Mouse (Mus musculus): ENCODE measurements around the gene Cpt1c. TPM values are rescaled to one million over a fixed set of nuclear protein-coding genes. Genes with fewer than 3 reads are reported as not detected.
A peak's percentile ranks its signal among the peaks of the same experiment; 100 is the strongest.

The Cpt1c gene
- total RNA-seq, 1 experiment from 2014 or later, result 0.20 TPM

- ATAC-seq (replicated peaks in 1 of 2; ENCODE audit: insufficient read depth in 1 of 2, low FRiP score in 2 of 2, low TSS enrichment in 1 of 2, low read depth in 1 of 2, poor library complexity in 2 of 2, severe bottlenecking in 2 of 2), result no peak
Observed at GRCm38 (mm10) chr7:44981539-44981938, 6.9 kb upstream of the Cpt1c start.

GRCm38 (mm10) chr7:44978300-44978699 lies 3.6 kb upstream of the Cpt1c start:
- no peak for ATAC-seq (replicated peaks in 1 of 2; ENCODE audit: insufficient read depth in 1 of 2, low FRiP score in 2 of 2, low TSS enrichment in 1 of 2, low read depth in 1 of 2, poor library complexity in 2 of 2, severe bottlenecking in 2 of 2)

GRCm38 (mm10) chr7:44975117-44975419 lies 417 bp upstream of the Cpt1c start:
- no peak for ATAC-seq (replicated peaks in 1 of 2; ENCODE audit: insufficient read depth in 1 of 2, low FRiP score in 2 of 2, low TSS enrichment in 1 of 2, low read depth in 1 of 2, poor library complexity in 2 of 2, severe bottlenecking in 2 of 2)

GRCm38 (mm10) chr7:44973415-44974130 lies 1.1 kb downstream of the Cpt1c start:
- ATAC-seq (replicated peaks in 1 of 2; ENCODE audit: insufficient read depth in 1 of 2, low FRiP score in 2 of 2, low TSS enrichment in 1 of 2, low read depth in 1 of 2, poor library complexity in 2 of 2, severe bottlenecking in 2 of 2), result no peak

- ATAC-seq (replicated peaks in 1 of 2; ENCODE audit: insufficient read depth in 1 of 2, low FRiP score in 2 of 2, low TSS enrichment in 1 of 2, low read depth in 1 of 2, poor library complexity in 2 of 2, severe bottlenecking in 2 of 2), result no peak
Observed at GRCm38 (mm10) chr7:44971142-44971541, 3.5 kb downstream of the Cpt1c start.

GRCm38 (mm10) chr7:44970231-44970691 lies 4.4 kb downstream of the Cpt1c start:
- ATAC-seq (replicated peaks in 1 of 2; ENCODE audit: insufficient read depth in 1 of 2, low FRiP score in 2 of 2, low TSS enrichment in 1 of 2, low read depth in 1 of 2, poor library complexity in 2 of 2, severe bottlenecking in 2 of 2), result peak; percentile 84 to 86

- ATAC-seq (replicated peaks in 1 of 2; ENCODE audit: insufficient read depth in 1 of 2, low FRiP score in 2 of 2, low TSS enrichment in 1 of 2, low read depth in 1 of 2, poor library complexity in 2 of 2, severe bottlenecking in 2 of 2), result no peak
Observed at GRCm38 (mm10) chr7:44966638-44967037, 8.0 kb downstream of the Cpt1c start.

- no peak for ATAC-seq (replicated peaks in 1 of 2; ENCODE audit: insufficient read depth in 1 of 2, low FRiP score in 2 of 2, low TSS enrichment in 1 of 2, low read depth in 1 of 2, poor library complexity in 2 of 2, severe bottlenecking in 2 of 2)
Observed at GRCm38 (mm10) chr7:44965975-44966374, 8.7 kb downstream of the Cpt1c start.

GRCm38 (mm10) chr7:44964990-44965389 lies 9.7 kb downstream of the Cpt1c start:
- no peak for ATAC-seq (replicated peaks in 1 of 2; ENCODE audit: insufficient read depth in 1 of 2, low FRiP score in 2 of 2, low TSS enrichment in 1 of 2, low read depth in 1 of 2, poor library complexity in 2 of 2, severe bottlenecking in 2 of 2)

GRCm38 (mm10) chr7:44962831-44963230 lies 11.8 kb downstream of the Cpt1c start:
- ATAC-seq (replicated peaks in 1 of 2; ENCODE audit: insufficient read depth in 1 of 2, low FRiP score in 2 of 2, low TSS enrichment in 1 of 2, low read depth in 1 of 2, poor library complexity in 2 of 2, severe bottlenecking in 2 of 2), result no peak

GRCm38 (mm10) chr7:44962337-44962736 lies 12.3 kb downstream of the Cpt1c start:
- no peak for ATAC-seq (replicated peaks in 1 of 2; ENCODE audit: insufficient read depth in 1 of 2, low FRiP score in 2 of 2, low TSS enrichment in 1 of 2, low read depth in 1 of 2, poor library complexity in 2 of 2, severe bottlenecking in 2 of 2)

- no peak for ATAC-seq (replicated peaks in 1 of 2; ENCODE audit: insufficient read depth in 1 of 2, low FRiP score in 2 of 2, low TSS enrichment in 1 of 2, low read depth in 1 of 2, poor library complexity in 2 of 2, severe bottlenecking in 2 of 2)
Observed at GRCm38 (mm10) chr7:44960512-44960910, 14.1 kb downstream of the Cpt1c start.

GRCm38 (mm10) chr7:44959874-44960511 lies 14.7 kb downstream of the Cpt1c start:
- no peak for ATAC-seq (replicated peaks in 1 of 2; ENCODE audit: insufficient read depth in 1 of 2, low FRiP score in 2 of 2, low TSS enrichment in 1 of 2, low read depth in 1 of 2, poor library complexity in 2 of 2, severe bottlenecking in 2 of 2)

- no peak for ATAC-seq (replicated peaks in 1 of 2; ENCODE audit: insufficient read depth in 1 of 2, low FRiP score in 2 of 2, low TSS enrichment in 1 of 2, low read depth in 1 of 2, poor library complexity in 2 of 2, severe bottlenecking in 2 of 2)
Observed at GRCm38 (mm10) chr7:44959281-44959680, 15.4 kb downstream of the Cpt1c start.

GRCm38 (mm10) chr7:44958208-44958607 lies 16.4 kb downstream of the Cpt1c start:
- ATAC-seq (replicated peaks in 1 of 2; ENCODE audit: insufficient read depth in 1 of 2, low FRiP score in 2 of 2, low TSS enrichment in 1 of 2, low read depth in 1 of 2, poor library complexity in 2 of 2, severe bottlenecking in 2 of 2), result peak in 1 of 2 experiments; percentile 53; a peak in 1 of 4 replicates

- no peak for ATAC-seq (replicated peaks in 1 of 2; ENCODE audit: insufficient read depth in 1 of 2, low FRiP score in 2 of 2, low TSS enrichment in 1 of 2, low read depth in 1 of 2, poor library complexity in 2 of 2, severe bottlenecking in 2 of 2)
Observed at GRCm38 (mm10) chr7:44957183-44957835, 17.3 kb downstream of the Cpt1c start.

GRCm38 (mm10) chr7:44956266-44956665 lies 18.4 kb downstream of the Cpt1c start:
- ATAC-seq (replicated peaks in 1 of 2; ENCODE audit: insufficient read depth in 1 of 2, low FRiP score in 2 of 2, low TSS enrichment in 1 of 2, low read depth in 1 of 2, poor library complexity in 2 of 2, severe bottlenecking in 2 of 2), result no peak

- ATAC-seq (replicated peaks in 1 of 2; ENCODE audit: insufficient read depth in 1 of 2, low FRiP score in 2 of 2, low TSS enrichment in 1 of 2, low read depth in 1 of 2, poor library complexity in 2 of 2, severe bottlenecking in 2 of 2), result no peak
Observed at GRCm38 (mm10) chr7:44955628-44956027, 19.0 kb downstream of the Cpt1c start.
